Mouse (Mus musculus) liver, embryonic 15.5 days (tissue): ENCODE results near the gene Six5. TPM values are rescaled to one million over a fixed set of nuclear protein-coding genes. Genes with fewer than 3 reads are reported as not detected.

Source experiments
- ATAC-seq: fragments of 200-750 bp; cut with Nextera tagmentation; 2 replicates; pipeline ENCODE4 v1.8.0; 2017; ENCODE audit warnings: moderate number of reproducible peaks, mild to moderate bottlenecking, moderate library complexity; ENCODE audit not compliant: insufficient read depth
- H3K27ac ChIP-seq: fragments of 300-500 bp; sonication (generic); replicated peaks from 2 replicates; pipeline ENCODE4 v1.5.1; 2015; ENCODE audit warnings: mild to moderate bottlenecking, inconsistent platforms
- H3K27me3 ChIP-seq: fragments of 300-500 bp; sonication (generic); 2 replicates; pipeline ENCODE4 v1.6.1; 2015; ENCODE audit warnings: mild to moderate bottlenecking, inconsistent platforms
- H3K36me3 ChIP-seq: fragments of 300-500 bp; sonication (generic); replicated peaks from 2 replicates; pipeline ENCODE4 v1.6.1; 2015; ENCODE audit warnings: moderate library complexity, mild to moderate bottlenecking, inconsistent platforms
- H3K4me1 ChIP-seq: fragments of 300-500 bp; sonication (generic); replicated peaks from 2 replicates; pipeline ENCODE4 v1.6.1; 2015; ENCODE audit warnings: inconsistent platforms
- H3K4me2 ChIP-seq: fragments of 300-500 bp; sonication (generic); 2 replicates; pipeline ENCODE4 v1.6.1; 2015; ENCODE audit warnings: moderate library complexity, mild to moderate bottlenecking, inconsistent platforms
- H3K4me3 ChIP-seq: fragments of 300-500 bp; sonication (generic); replicated peaks from 2 replicates; pipeline ENCODE4 v1.5.1; 2015; ENCODE audit warnings: mild to moderate bottlenecking, inconsistent platforms
- H3K9ac ChIP-seq: fragments of 300-500 bp; sonication (generic); 2 replicates; pipeline ENCODE4 v1.6.1; 2015; ENCODE audit warnings: moderate library complexity, mild to moderate bottlenecking, inconsistent platforms
- H3K9me3 ChIP-seq: fragments of 300-500 bp; sonication (generic); replicated peaks from 2 replicates; pipeline ENCODE4 v1.6.1; 2016; ENCODE audit warnings: inconsistent platforms
- WGBS: fragments of 180-500 bp; shearing (Covaris S2); methylation state at CpG from one replicate; pipeline ENCODE4 v1.1.7; 2015; ENCODE audit warnings: mixed read lengths; ENCODE audit not compliant: insufficient replicate concordance; 5-methylcytosine and 5-hydroxymethylcytosine counted together
- polyA plus RNA-seq: library from polyadenylated mRNA; unstranded; fragments of >200 nt; fragmentation: Nextera tagmentation; extraction: Ambion mirVana; gene quantifications from 2 replicates; pipeline ENCODE4 v1.2.1, GENCODE M21; 2015

The Six5 gene
- polyA plus RNA-seq, 1 experiment from 2014 or later, result 0.90 TPM

DNA sequence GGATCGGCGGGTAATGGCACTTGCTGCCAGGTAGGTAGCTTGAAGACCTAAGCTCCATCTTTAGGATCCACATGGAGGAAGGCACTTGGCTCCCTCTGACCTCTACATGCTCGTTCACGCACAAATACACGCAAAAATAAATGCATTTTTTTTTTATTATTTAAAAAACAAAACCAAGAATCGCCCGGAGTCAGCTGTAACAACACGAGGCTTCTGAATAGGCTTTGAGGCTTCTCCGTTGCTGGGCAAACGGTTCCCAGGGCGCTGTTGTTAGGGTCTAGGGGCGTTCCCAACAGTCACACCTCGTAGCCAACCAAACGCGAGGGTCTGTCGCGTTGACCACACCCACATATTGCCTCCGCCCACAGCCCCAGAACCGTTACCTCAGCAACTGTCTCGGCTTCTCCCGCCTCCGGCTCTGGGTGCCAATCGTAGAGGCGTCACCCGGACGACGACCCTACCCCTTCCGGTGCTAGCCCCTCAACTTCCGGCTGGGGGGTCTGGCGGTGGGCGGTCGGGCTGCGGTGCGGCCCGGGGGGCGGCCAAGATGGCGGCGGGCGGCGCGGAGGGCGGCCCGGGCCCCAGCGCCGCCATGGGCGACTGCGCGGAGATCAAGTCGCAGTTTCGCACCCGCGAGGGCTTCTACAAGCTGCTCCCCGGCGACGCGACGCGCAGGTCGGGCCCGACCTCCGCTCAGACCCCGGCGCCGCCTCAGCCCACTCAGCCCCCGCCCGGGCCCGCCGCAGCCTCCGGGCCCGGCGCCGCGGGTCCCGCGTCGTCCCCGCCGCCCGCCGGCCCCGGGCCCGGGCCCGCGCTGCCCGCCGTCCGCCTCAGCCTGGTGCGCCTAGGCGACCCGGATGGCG lies 18.4 kb upstream of the Six5 start, which contains the start of gene Dmwd:
Dmwd (plus strand) TSS at position 505 of the 863 bp plus-strand sequence.
- Histone ChIP-seq H3K4me2 (peak within 1 kb of the TSS; percentile 92), H3K9me3 (no peaks in the 10 kb centered on the region), H3K27ac (peak within 1 kb of the TSS; percentile 81), H3K9ac (peak within 1 kb of the TSS; percentile 76), H3K27me3 (peaks cover 50% of the 10 kb centered on the region), H3K4me1 (peaks cover 37% of the 10 kb centered on the region), H3K4me3 (peak within 1 kb of the TSS; percentile 82), H3K36me3 (peaks cover 18% of the 10 kb centered on the region)
- whole genome bisulfite sequencing, result 1% methylated on average over 85 of the region's 91 CpGs
- peak; percentile 93 for ATAC-seq

- no peak for ATAC-seq
- peak overlapping the region; percentile 76 for H3K9ac ChIP-seq
- H3K36me3 ChIP-seq, result peaks cover 24% of the 10 kb centered on the region
- peaks cover 52% of the 10 kb centered on the region for H3K27me3 ChIP-seq
- peak overlapping the region; percentile 81 for H3K27ac ChIP-seq
- peak overlapping the region; percentile 92 for H3K4me2 ChIP-seq
- peak overlapping the region; percentile 82 for H3K4me3 ChIP-seq
- H3K9me3 ChIP-seq, result no peaks in the 10 kb centered on the region
- under 1% methylated on average over 22 of the region's 22 CpGs for WGBS
- peaks cover 37% of the 10 kb centered on the region for H3K4me1 ChIP-seq
Measured at GRCm38 (mm10) chr7:19076586-19076991, 17.8 kb upstream of the Six5 start.

- no peak overlapping the region for H3K9ac ChIP-seq
- H3K9me3 ChIP-seq, result no peaks in the 10 kb centered on the region
- peaks cover 55% of the 10 kb centered on the region for H3K27me3 ChIP-seq
- peaks cover 34% of the 10 kb centered on the region for H3K36me3 ChIP-seq
- peaks cover 45% of the 10 kb centered on the region for H3K4me1 ChIP-seq
- 21% methylated on average over 14 of the region's 14 CpGs for WGBS
- H3K27ac ChIP-seq, result no peak overlapping the region
- H3K4me3 ChIP-seq, result peak overlapping the region; percentile 82
- H3K4me2 ChIP-seq, result peak overlapping the region; percentile 92
- no peak for ATAC-seq
Measured at GRCm38 (mm10) chr7:19077761-19078160, 16.6 kb upstream of the Six5 start.

GRCm38 (mm10) chr7:19078732-19079131 lies 15.7 kb upstream of the Six5 start:
- Histone ChIP-seq H3K4me1 (peaks cover 54% of the 10 kb centered on the region), H3K27me3 (peaks cover 53% of the 10 kb centered on the region), H3K9me3 (no peaks in the 10 kb centered on the region), H3K27ac (no peak overlapping the region), H3K4me2 (no peak overlapping the region), H3K4me3 (no peak overlapping the region), H3K9ac (no peak overlapping the region), H3K36me3 (peaks cover 34% of the 10 kb centered on the region)
- 61% methylated on average over 3 of the region's 3 CpGs for WGBS
- no peak for ATAC-seq

DNA sequence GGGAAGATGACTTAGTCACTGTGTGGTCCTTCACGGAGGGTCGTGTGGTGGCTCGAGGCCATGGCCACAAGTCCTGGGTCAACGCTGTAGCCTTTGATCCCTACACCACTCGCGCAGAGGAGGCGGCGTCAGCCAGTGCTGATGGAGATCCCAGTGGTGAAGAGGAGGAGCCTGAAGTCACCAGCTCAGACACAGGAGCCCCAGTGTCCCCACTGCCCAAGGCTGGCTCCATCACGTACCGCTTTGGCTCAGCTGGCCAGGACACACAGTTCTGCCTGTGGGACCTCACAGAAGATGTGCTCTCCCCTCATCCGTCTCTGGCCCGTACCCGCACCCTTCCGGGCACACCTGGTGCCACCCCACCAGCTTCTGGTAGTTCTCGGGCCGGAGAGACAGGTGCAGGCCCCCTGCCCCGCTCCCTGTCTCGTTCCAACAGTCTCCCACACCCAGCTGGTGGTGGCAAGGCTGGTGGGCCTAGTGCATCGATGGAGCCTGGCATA lies 13.9 kb upstream of the Six5 start:
- Histone ChIP-seq H3K9me3 (no peaks in the 10 kb centered on the region), H3K4me1 (peaks cover 63% of the 10 kb centered on the region), H3K27me3 (peaks cover 52% of the 10 kb centered on the region), H3K9ac (no peak overlapping the region), H3K27ac (no peak overlapping the region), H3K4me3 (no peak overlapping the region), H3K36me3 (peaks cover 34% of the 10 kb centered on the region), H3K4me2 (no peak overlapping the region)
- WGBS, result 80% methylated on average over 19 of the region's 19 CpGs
- no peak for ATAC-seq

DNA sequence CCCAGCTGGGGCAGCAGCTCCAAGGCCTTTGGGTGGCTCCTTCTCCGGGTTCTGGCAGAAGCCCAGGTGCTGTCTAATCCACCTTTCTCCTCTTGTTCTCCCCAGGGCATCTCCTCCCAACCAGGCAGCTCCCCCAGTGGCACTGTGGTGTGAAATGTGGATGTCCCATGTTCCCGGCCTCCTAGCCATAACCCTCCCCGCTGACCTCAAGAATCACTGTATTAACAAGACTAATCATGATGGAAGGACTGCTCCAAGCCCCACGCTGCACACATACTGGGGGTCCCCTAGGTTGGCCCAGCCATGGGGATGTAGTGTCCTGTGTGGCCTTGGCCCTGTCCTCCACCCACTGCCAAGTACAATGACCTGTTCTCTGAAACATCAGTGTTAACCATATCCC lies 12.2 kb upstream of the Six5 start:
- H3K9ac ChIP-seq, result no peak overlapping the region
- H3K9me3 ChIP-seq, result no peaks in the 10 kb centered on the region
- peaks cover 65% of the 10 kb centered on the region for H3K4me1 ChIP-seq
- peaks cover 69% of the 10 kb centered on the region for H3K27me3 ChIP-seq
- no peak overlapping the region for H3K27ac ChIP-seq
- ATAC-seq, result no peak
- WGBS, result 75% methylated on average over 4 of the region's 4 CpGs
- no peak overlapping the region for H3K4me3 ChIP-seq
- H3K4me2 ChIP-seq, result no peak overlapping the region
- peaks cover 34% of the 10 kb centered on the region for H3K36me3 ChIP-seq

DNA sequence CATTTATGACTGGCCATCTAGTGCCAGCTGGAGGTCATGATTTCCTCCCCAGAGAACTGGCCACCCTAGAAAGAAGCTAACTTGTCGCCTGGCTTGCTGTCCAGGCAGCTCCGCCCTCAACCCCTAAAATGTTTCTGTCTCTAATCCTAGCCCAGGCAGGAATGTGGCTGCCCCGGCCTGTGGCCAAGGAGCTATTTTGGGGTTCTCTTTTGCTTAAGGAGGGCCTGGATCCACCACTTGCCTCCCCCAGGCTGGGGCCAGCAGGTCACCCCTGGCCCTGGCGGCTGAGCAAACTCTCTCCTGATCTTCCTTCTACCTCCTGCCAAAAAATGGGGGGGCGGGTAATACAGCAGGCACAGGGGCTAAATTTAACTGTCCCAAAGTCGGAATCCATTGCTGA lies 11.3 kb upstream of the Six5 start:
- 62% methylated on average over 6 of the region's 6 CpGs for WGBS
- no peak overlapping the region for H3K9ac ChIP-seq
- peaks cover 32% of the 10 kb centered on the region for H3K36me3 ChIP-seq
- H3K4me3 ChIP-seq, result no peak overlapping the region
- no peak for ATAC-seq
- H3K9me3 ChIP-seq, result no peaks in the 10 kb centered on the region
- peaks cover 78% of the 10 kb centered on the region for H3K27me3 ChIP-seq
- H3K4me2 ChIP-seq, result no peak overlapping the region
- no peak overlapping the region for H3K27ac ChIP-seq
- H3K4me1 ChIP-seq, result peaks cover 64% of the 10 kb centered on the region

DNA sequence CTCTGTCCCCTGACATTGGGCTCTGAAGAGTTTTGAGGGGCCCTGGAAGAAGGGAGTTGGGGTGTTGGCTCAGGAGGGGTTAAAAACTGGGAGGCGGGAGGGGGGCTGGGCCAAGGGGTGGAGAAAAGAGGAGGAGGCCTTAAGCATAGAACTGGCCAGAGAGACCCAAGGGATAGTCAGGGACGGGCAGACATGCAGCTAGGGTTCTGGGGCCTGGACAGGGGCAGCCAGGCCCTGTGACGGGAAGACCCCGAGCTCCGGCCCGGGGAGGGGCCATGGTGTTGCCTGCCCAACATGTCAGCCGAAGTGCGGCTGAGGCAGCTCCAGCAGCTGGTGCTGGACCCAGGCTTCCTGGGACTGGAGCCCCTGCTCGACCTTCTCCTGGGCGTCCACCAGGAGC lies 10.7 kb upstream of the Six5 start, which contains the start of gene Dmpk:
Dmpk (plus strand) TSS at position 149 of the 400 bp plus-strand sequence.
- ATAC-seq, result peak; percentile 29; the same call in 1 of the 2 replicates
- Histone ChIP-seq H3K4me1 (peaks cover 61% of the 10 kb centered on the region), H3K9ac (no peak within 1 kb of the TSS), H3K27me3 (peaks cover 84% of the 10 kb centered on the region), H3K36me3 (peaks cover 30% of the 10 kb centered on the region), H3K4me3 (peak within 1 kb of the TSS; percentile 23), H3K27ac (0 out of 2 replicates have a peak within 1 kb of the TSS, but pooled peaks have one; percentile 33), H3K9me3 (no peaks in the 10 kb centered on the region), H3K4me2 (peak within 1 kb of the TSS; percentile 37)
- 53% methylated on average over 10 of the region's 10 CpGs for WGBS

DNA sequence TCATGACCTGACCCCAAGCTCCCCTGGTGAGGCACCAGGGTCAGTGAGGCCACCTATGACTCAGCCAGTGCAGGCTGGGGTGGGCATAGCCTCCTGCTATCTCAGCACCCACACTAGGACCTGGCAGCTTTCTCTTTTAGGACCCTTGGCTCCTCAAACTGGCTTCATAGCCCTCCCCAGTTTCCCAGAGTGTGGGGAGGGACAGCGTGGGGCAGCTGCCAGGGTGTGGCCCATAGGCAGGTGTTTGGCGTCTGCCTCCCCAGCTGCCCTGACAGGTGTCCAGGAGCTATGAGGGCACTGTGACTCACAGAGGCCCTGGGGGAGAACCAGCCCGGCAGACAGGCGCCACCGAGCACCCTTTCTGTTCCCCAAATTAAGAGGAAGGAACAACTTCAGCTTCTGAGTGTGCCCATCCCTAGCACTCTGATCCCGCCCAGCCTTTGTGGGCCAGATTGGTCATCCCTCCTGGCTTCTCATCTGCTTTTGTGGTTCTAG lies 10.1 kb upstream of the Six5 start:
- WGBS, result 23% methylated on average over 6 of the region's 6 CpGs
- Histone ChIP-seq H3K4me3 (peak overlapping the region; percentile 23; the same call in 1 of the 2 replicates), H3K4me1 (peaks cover 59% of the 10 kb centered on the region), H3K27ac (no peak overlapping the region), H3K9ac (no peak overlapping the region), H3K36me3 (peaks cover 30% of the 10 kb centered on the region), H3K27me3 (peaks cover 87% of the 10 kb centered on the region), H3K9me3 (no peaks in the 10 kb centered on the region), H3K4me2 (peak overlapping the region; percentile 37; the same call in 1 of the 2 replicates)
- no peak for ATAC-seq

DNA sequence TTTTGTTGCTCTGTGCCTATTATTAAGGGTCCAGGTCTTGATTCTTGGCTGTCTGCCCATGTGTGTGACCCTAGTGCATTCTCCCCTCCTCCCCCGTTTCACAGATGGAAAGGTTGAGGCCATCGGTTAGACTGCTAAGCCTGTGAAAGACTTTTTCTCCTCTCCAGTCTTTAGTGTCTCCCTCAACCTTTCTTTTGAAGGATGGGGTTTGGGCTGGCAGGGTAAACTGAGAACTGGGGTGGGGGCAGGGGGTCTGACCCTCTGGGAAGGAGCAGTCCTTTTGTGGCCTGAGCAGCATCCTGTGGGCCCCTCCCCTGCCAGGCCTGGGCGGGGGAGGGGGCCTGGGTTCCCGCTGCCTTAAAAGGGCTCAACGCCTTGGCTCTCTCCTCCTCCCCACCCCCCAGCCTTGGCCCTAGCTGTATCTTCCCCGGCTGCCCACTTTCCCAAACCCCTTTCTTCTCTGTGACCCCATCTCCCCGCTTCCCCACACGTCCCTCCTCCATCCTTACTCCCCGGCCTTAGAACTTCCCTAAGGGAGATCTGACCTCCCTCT lies 9.4 kb upstream of the Six5 start:
- Histone ChIP-seq H3K4me2 (peak overlapping the region; percentile 62; the same call in 1 of the 2 replicates), H3K9ac (no peak overlapping the region), H3K4me1 (peaks cover 59% of the 10 kb centered on the region), H3K27me3 (peaks cover 90% of the 10 kb centered on the region), H3K9me3 (no peaks in the 10 kb centered on the region), H3K4me3 (peak overlapping the region; percentile 24; the same call in 1 of the 2 replicates), H3K27ac (peak overlapping the region; percentile 24; the same call in 1 of the 2 replicates), H3K36me3 (peaks cover 26% of the 10 kb centered on the region)
- WGBS, result 20% methylated on average over 9 of the region's 9 CpGs
- no peak for ATAC-seq

- no peak overlapping the region for H3K9ac ChIP-seq
- H3K27ac ChIP-seq, result peak overlapping the region; percentile 24; the same call in 1 of the 2 replicates
- no peak for ATAC-seq
Measured at GRCm38 (mm10) chr7:19085495-19085894, 8.9 kb upstream of the Six5 start.

More at GRCm38 (mm10) chr7:19085495-19085894, 8.9 kb upstream of the Six5 start:
- no peaks in the 10 kb centered on the region for H3K9me3 ChIP-seq
- WGBS, result 8% methylated on average over 6 of the region's 6 CpGs
- H3K4me3 ChIP-seq, result peak overlapping the region; percentile 24; the same call in 1 of the 2 replicates
- H3K27me3 ChIP-seq, result peaks cover 90% of the 10 kb centered on the region
- peaks cover 59% of the 10 kb centered on the region for H3K4me1 ChIP-seq
- peaks cover 21% of the 10 kb centered on the region for H3K36me3 ChIP-seq
- peak overlapping the region; percentile 62 for H3K4me2 ChIP-seq
